Mouse (Mus musculus) forebrain, embryonic 12.5 days (tissue): ENCODE data around the gene Ubac1. TPM values are rescaled to one million over a fixed set of nuclear protein-coding genes. Genes with fewer than 3 reads are reported as not detected.
A peak's percentile ranks its signal among the peaks of the same experiment; 100 is the strongest.

Experiments
- ATAC-seq: fragments of 200-750 bp; cut with Nextera tagmentation; 2 replicates; pipeline ENCODE4 v1.8.0; 2017; ENCODE audit warnings: moderate TSS enrichment; ENCODE audit not compliant: low FRiP score
- H3K27ac ChIP-seq: fragments of 300-500 bp; sonication (generic); 2 replicates; pipeline ENCODE4 v1.5.1; 2016; ENCODE audit warnings: mild to moderate bottlenecking
- H3K27me3 ChIP-seq: fragments of 300-500 bp; sonication (generic); 2 replicates; pipeline ENCODE4 v1.6.1; 2016; ENCODE audit warnings: mild to moderate bottlenecking
- H3K36me3 ChIP-seq: fragments of 300-500 bp; sonication (generic); replicated peaks from 2 replicates; pipeline ENCODE4 v1.6.1; 2016; ENCODE audit warnings: mild to moderate bottlenecking
- H3K4me1 ChIP-seq: fragments of 300-500 bp; sonication (generic); 2 replicates; pipeline ENCODE4 v1.6.1; 2016
- H3K4me2 ChIP-seq: fragments of 300-500 bp; sonication (generic); 2 replicates; pipeline ENCODE4 v1.6.1; 2016; ENCODE audit warnings: mild to moderate bottlenecking, moderate library complexity
- H3K4me3 ChIP-seq: fragments of 300-500 bp; sonication (generic); replicated peaks from 2 replicates; pipeline ENCODE4 v1.5.1; 2016; ENCODE audit warnings: mild to moderate bottlenecking
- H3K9ac ChIP-seq: fragments of 300-500 bp; sonication (generic); 2 replicates; pipeline ENCODE4 v1.6.1; 2016; ENCODE audit warnings: mild to moderate bottlenecking
- H3K9me3 ChIP-seq: fragments of 300-500 bp; sonication (generic); 2 replicates; pipeline ENCODE4 v1.6.1; 2016
- WGBS: fragments of 180-500 bp; shearing (Covaris S2); methylation state at CpG from one replicate; pipeline ENCODE4 v1.1.7; 2016; 5-methylcytosine and 5-hydroxymethylcytosine counted together
- polyA plus RNA-seq: library from polyadenylated mRNA; unstranded; fragments of >200 nt; fragmentation: Nextera tagmentation; extraction: Ambion mirVana; gene quantifications from 2 replicates; pipeline ENCODE4 v1.2.1, GENCODE M21; 2016

Gene Ubac1
- polyA plus RNA-seq, 1 experiment from 2014 or later = 88.6 TPM

GRCm38 (mm10) chr2:26020714-26021560, 610 bp downstream of the Ubac1 start:
- Histone ChIP-seq H3K4me1 (peaks cover 17% of the 10 kb centered on the region), H3K4me3 (peak overlapping the region; percentile 80), H3K9ac (peak overlapping the region; percentile 81), H3K4me2 (peak overlapping the region; percentile 87), H3K27me3 (no peaks in the 10 kb centered on the region), H3K27ac (peak overlapping the region; percentile 81), H3K9me3 (no peaks in the 10 kb centered on the region), H3K36me3 (0 out of 2 replicates have a peak, but pooled peaks cover 3% of the 10 kb centered on the region)
- ATAC-seq = peak; percentile 52
- WGBS = 2% methylated on average over 38 of the region's 38 CpGs

- Histone ChIP-seq H3K27me3 (no peaks in the 10 kb centered on the region), H3K36me3 (peaks cover 13% of the 10 kb centered on the region; the same call in 1 of the 2 replicates), H3K4me2 (peak overlapping the region; percentile 87), H3K4me1 (peaks cover 17% of the 10 kb centered on the region), H3K9ac (no peak overlapping the region), H3K9me3 (no peaks in the 10 kb centered on the region), H3K27ac (no peak overlapping the region), H3K4me3 (peak overlapping the region; percentile 80; the same call in 1 of the 2 replicates)
- no peak for ATAC-seq
- WGBS = 89% methylated on average over 3 of the region's 3 CpGs
Measured at GRCm38 (mm10) chr2:26019923-26020322, 1.6 kb downstream of the Ubac1 start.

- Histone ChIP-seq H3K4me2 (peak overlapping the region; percentile 2; the same call in 1 of the 2 replicates), H3K4me3 (no peak overlapping the region), H3K9me3 (no peaks in the 10 kb centered on the region), H3K27me3 (no peaks in the 10 kb centered on the region), H3K9ac (no peak overlapping the region), H3K27ac (no peak overlapping the region), H3K36me3 (peaks cover 37% of the 10 kb centered on the region), H3K4me1 (peaks cover 17% of the 10 kb centered on the region)
- 81% methylated on average over 4 of the region's 4 CpGs for WGBS
- no peak for ATAC-seq
Measured at GRCm38 (mm10) chr2:26017326-26017725, 4.2 kb downstream of the Ubac1 start.

- Histone ChIP-seq H3K27me3 (no peaks in the 10 kb centered on the region), H3K4me3 (no peak overlapping the region), H3K27ac (no peak overlapping the region), H3K9me3 (no peaks in the 10 kb centered on the region), H3K36me3 (peaks cover 74% of the 10 kb centered on the region), H3K4me1 (0 out of 2 replicates have a peak, but pooled peaks cover 3% of the 10 kb centered on the region), H3K9ac (no peak overlapping the region), H3K4me2 (no peak overlapping the region)
- WGBS = 97% methylated on average over 3 of the region's 3 CpGs
- ATAC-seq = no peak
Measured at GRCm38 (mm10) chr2:26013674-26014073, 7.9 kb downstream of the Ubac1 start.

GRCm38 (mm10) chr2:26011420-26011819, 10.1 kb downstream of the Ubac1 start:
- no peak for ATAC-seq
- WGBS = 94% methylated on average over 1 of the region's 1 CpGs

GRCm38 (mm10) chr2:26002001-26002400, 19.5 kb downstream of the Ubac1 start:
- H3K4me1 ChIP-seq = no peaks in the 10 kb centered on the region
- H3K4me3 ChIP-seq = no peak overlapping the region
- H3K9me3 ChIP-seq = no peaks in the 10 kb centered on the region
- H3K27me3 ChIP-seq = no peaks in the 10 kb centered on the region
- no peak for ATAC-seq
- H3K4me2 ChIP-seq = no peak overlapping the region
- no peak overlapping the region for H3K9ac ChIP-seq
- H3K27ac ChIP-seq = no peak overlapping the region
- WGBS = 97% methylated on average over 2 of the region's 2 CpGs
- peaks cover 84% of the 10 kb centered on the region for H3K36me3 ChIP-seq

More at GRCm38 (mm10) chr2:26011420-26011819, 10.1 kb downstream of the Ubac1 start:
- Histone ChIP-seq H3K36me3 (peaks cover 96% of the 10 kb centered on the region), H3K9ac (no peak overlapping the region), H3K4me3 (no peak overlapping the region), H3K27me3 (no peaks in the 10 kb centered on the region), H3K27ac (no peak overlapping the region), H3K9me3 (no peaks in the 10 kb centered on the region), H3K4me1 (no peaks in the 10 kb centered on the region), H3K4me2 (no peak overlapping the region)

- Histone ChIP-seq H3K36me3 (peaks cover 76% of the 10 kb centered on the region), H3K27me3 (no peaks in the 10 kb centered on the region), H3K9me3 (no peaks in the 10 kb centered on the region), H3K27ac (no peak overlapping the region), H3K4me1 (no peaks in the 10 kb centered on the region), H3K9ac (no peak overlapping the region), H3K4me2 (no peak overlapping the region), H3K4me3 (no peak overlapping the region)
- 98% methylated on average over 5 of the region's 5 CpGs for WGBS
- ATAC-seq = no peak
Measured at GRCm38 (mm10) chr2:26001136-26001535, 20.4 kb downstream of the Ubac1 start.

GRCm38 (mm10) chr2:25997716-25998115, 23.8 kb downstream of the Ubac1 start:
- peaks cover 50% of the 10 kb centered on the region for H3K36me3 ChIP-seq
- WGBS = 93% methylated on average over 3 of the region's 3 CpGs

GRCm38 (mm10) chr2:25994791-25995190, 26.8 kb downstream of the Ubac1 start:
- Histone ChIP-seq H3K36me3 (peaks cover 27% of the 10 kb centered on the region), H3K4me3 (no peak overlapping the region), H3K27me3 (no peaks in the 10 kb centered on the region), H3K27ac (no peak overlapping the region), H3K9ac (no peak overlapping the region), H3K4me1 (no peaks in the 10 kb centered on the region), H3K9me3 (no peaks in the 10 kb centered on the region), H3K4me2 (no peak overlapping the region)
- ATAC-seq = no peak
- WGBS = 88% methylated on average over 3 of the region's 3 CpGs

More at GRCm38 (mm10) chr2:25997716-25998115, 23.8 kb downstream of the Ubac1 start:
- no peak overlapping the region for H3K4me2 ChIP-seq
- no peak overlapping the region for H3K27ac ChIP-seq
- no peaks in the 10 kb centered on the region for H3K27me3 ChIP-seq
- H3K4me1 ChIP-seq = no peaks in the 10 kb centered on the region
- no peaks in the 10 kb centered on the region for H3K9me3 ChIP-seq
- ATAC-seq = no peak
- H3K4me3 ChIP-seq = no peak overlapping the region
- H3K9ac ChIP-seq = no peak overlapping the region

GRCm38 (mm10) chr2:25992285-25992684, 29.3 kb downstream of the Ubac1 start:
- H3K9me3 ChIP-seq = no peaks in the 10 kb centered on the region
- ATAC-seq = no peak
- WGBS = 86% methylated on average over 2 of the region's 2 CpGs
- no peaks in the 10 kb centered on the region for H3K4me1 ChIP-seq
- H3K9ac ChIP-seq = no peak overlapping the region
- no peak overlapping the region for H3K27ac ChIP-seq
- H3K36me3 ChIP-seq = peaks cover 3% of the 10 kb centered on the region
- H3K4me2 ChIP-seq = no peak overlapping the region
- H3K4me3 ChIP-seq = no peak overlapping the region
- no peaks in the 10 kb centered on the region for H3K27me3 ChIP-seq

- H3K36me3 ChIP-seq = no peaks in the 10 kb centered on the region
- H3K9me3 ChIP-seq = no peaks in the 10 kb centered on the region
- no peak for ATAC-seq
- H3K27me3 ChIP-seq = peaks cover 4% of the 10 kb centered on the region; the same call in 1 of the 2 replicates
- H3K4me1 ChIP-seq = no peaks in the 10 kb centered on the region
- no peak overlapping the region for H3K27ac ChIP-seq
- WGBS = 100% methylated on average over 1 of the region's 1 CpGs
- no peak overlapping the region for H3K9ac ChIP-seq
- H3K4me3 ChIP-seq = no peak overlapping the region
- no peak overlapping the region for H3K4me2 ChIP-seq
Measured at GRCm38 (mm10) chr2:25989651-25990050, 31.9 kb downstream of the Ubac1 start.

GRCm38 (mm10) chr2:25987817-25988216, 33.7 kb downstream of the Ubac1 start:
- H3K27me3 ChIP-seq = peaks cover 5% of the 10 kb centered on the region; the same call in 1 of the 2 replicates
- H3K4me2 ChIP-seq = no peak overlapping the region
- ATAC-seq = no peak
- H3K4me3 ChIP-seq = no peak overlapping the region
- peaks cover 8% of the 10 kb centered on the region for H3K4me1 ChIP-seq
- H3K9me3 ChIP-seq = no peaks in the 10 kb centered on the region
- no peak overlapping the region for H3K27ac ChIP-seq
- no peak overlapping the region for H3K9ac ChIP-seq
- 89% methylated on average over 6 of the region's 6 CpGs for WGBS
- no peaks in the 10 kb centered on the region for H3K36me3 ChIP-seq

- Histone ChIP-seq H3K27ac (no peak overlapping the region), H3K36me3 (no peaks in the 10 kb centered on the region), H3K4me2 (no peak overlapping the region), H3K9ac (no peak overlapping the region), H3K9me3 (no peaks in the 10 kb centered on the region), H3K27me3 (peaks cover 5% of the 10 kb centered on the region; the same call in 1 of the 2 replicates), H3K4me3 (no peak overlapping the region), H3K4me1 (peaks cover 12% of the 10 kb centered on the region)
- WGBS = 67% methylated on average over 5 of the region's 5 CpGs
- ATAC-seq = no peak
Measured at GRCm38 (mm10) chr2:25986601-25987000, 34.9 kb downstream of the Ubac1 start.
